Mouse (Mus musculus) intestine, postnatal 0 days (tissue): ENCODE measurements around the gene Hnf4a. TPM values are rescaled to one million over a fixed set of nuclear protein-coding genes. Genes with fewer than 3 reads are reported as not detected.

ENCODE experiments used
- ATAC-seq: fragments of 200-750 bp; cut with Nextera tagmentation; 2 replicates; pipeline ENCODE4 v1.8.0; 2017; ENCODE audit warnings: mild to moderate bottlenecking, moderate TSS enrichment, moderate library complexity
- H3K27ac ChIP-seq: fragments of 300-500 bp; sonication (generic); 2 replicates; pipeline ENCODE4 v1.5.1; 2014; ENCODE audit warnings: mild to moderate bottlenecking, low read depth, low read length, moderate library complexity
- H3K27me3 ChIP-seq: fragments of 300-500 bp; sonication (generic); replicated peaks from 2 replicates; pipeline ENCODE4 v1.6.1; 2014; ENCODE audit warnings: low read length, mixed read lengths; ENCODE audit not compliant: control insufficient read depth, insufficient read depth
- H3K36me3 ChIP-seq: fragments of 300-500 bp; sonication (generic); 2 replicates; pipeline ENCODE4 v1.6.1; 2014; ENCODE audit warnings: mild to moderate bottlenecking, moderate library complexity; ENCODE audit not compliant: control insufficient read depth, insufficient read depth
- H3K4me1 ChIP-seq: fragments of 300-500 bp; sonication (generic); replicated peaks from 2 replicates; pipeline ENCODE4 v1.6.1; 2014; ENCODE audit warnings: antibody characterized with exemption, low read length, mixed read lengths; ENCODE audit not compliant: control insufficient read depth, insufficient read depth
- H3K4me2 ChIP-seq: fragments of 300-500 bp; sonication (generic); replicated peaks from 2 replicates; pipeline ENCODE4 v1.6.1; 2014; ENCODE audit warnings: low read depth, mild to moderate bottlenecking, moderate library complexity
- H3K4me3 ChIP-seq: fragments of 300-500 bp; sonication (generic); 2 replicates; pipeline ENCODE4 v1.5.1; 2014; ENCODE audit warnings: low read depth, low read length
- H3K9ac ChIP-seq: fragments of 300-500 bp; sonication (generic); 2 replicates; pipeline ENCODE4 v1.6.1; 2014; ENCODE audit warnings: mild to moderate bottlenecking, low read depth, low read length
- H3K9me3 ChIP-seq: fragments of 300-500 bp; sonication (generic); 2 replicates; pipeline ENCODE4 v1.6.1; 2016; ENCODE audit warnings: mixed run types; ENCODE audit not compliant: control insufficient read depth
- CTCF ChIP-seq: sonication (generic); IDR thresholded peaks from 2 replicates; pipeline ENCODE4 v1.5.1; 2016; ENCODE audit warnings: low read depth, mild to moderate bottlenecking, control low read depth, antibody characterized with exemption, moderate library complexity
- WGBS: fragments of 180-500 bp; shearing (Covaris S2); extraction: QIAGEN DNeasy Blood & Tissue Kit; methylation state at CpG from one replicate; pipeline ENCODE4 v1.1.7; 2014; 5-methylcytosine and 5-hydroxymethylcytosine counted together
- polyA plus RNA-seq: library from polyadenylated mRNA; unstranded; fragments of >200 nt; fragmentation: Nextera tagmentation; extraction: Ambion mirVana; gene quantifications from 2 replicates; pipeline ENCODE4 v1.2.1, GENCODE M21; 2015

Hnf4a gene
- polyA plus RNA-seq, 1 experiment from 2014 or later, result 50.8 TPM

DNA sequence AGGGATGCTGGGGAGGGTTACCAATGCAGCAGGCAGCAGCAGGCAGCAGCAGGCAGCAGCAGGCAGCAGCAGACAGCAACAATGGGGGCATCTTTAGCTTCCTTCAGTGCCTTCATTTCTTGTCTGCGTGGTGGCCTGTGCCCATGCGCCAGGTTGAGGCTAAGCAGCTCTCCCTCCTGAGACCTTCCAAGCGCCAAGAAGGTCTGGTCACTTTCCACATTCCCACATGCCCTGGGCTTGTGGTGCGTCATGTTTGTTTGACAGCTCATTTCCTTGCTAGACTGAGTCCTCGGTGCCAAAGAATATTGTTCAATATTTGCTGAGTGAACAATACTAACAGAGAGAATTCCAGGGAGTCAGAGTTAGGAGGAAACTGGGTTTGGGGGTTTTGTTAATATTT is 12.6 kb upstream of the Hnf4a start:
- Histone ChIP-seq H3K4me1 (no peaks in the 10 kb centered on the region), H3K4me2 (no peak overlapping the region), H3K27ac (no peak overlapping the region), H3K9me3 (no peaks in the 10 kb centered on the region), H3K27me3 (no peaks in the 10 kb centered on the region), H3K9ac (no peak overlapping the region), H3K4me3 (no peak overlapping the region), H3K36me3 (no peaks in the 10 kb centered on the region; the same call in 1 of the 2 replicates)
- no peak for TF ChIP-seq CTCF
- 19% methylated on average over 5 of the region's 5 CpGs for WGBS
- ATAC-seq, result no peak

DNA sequence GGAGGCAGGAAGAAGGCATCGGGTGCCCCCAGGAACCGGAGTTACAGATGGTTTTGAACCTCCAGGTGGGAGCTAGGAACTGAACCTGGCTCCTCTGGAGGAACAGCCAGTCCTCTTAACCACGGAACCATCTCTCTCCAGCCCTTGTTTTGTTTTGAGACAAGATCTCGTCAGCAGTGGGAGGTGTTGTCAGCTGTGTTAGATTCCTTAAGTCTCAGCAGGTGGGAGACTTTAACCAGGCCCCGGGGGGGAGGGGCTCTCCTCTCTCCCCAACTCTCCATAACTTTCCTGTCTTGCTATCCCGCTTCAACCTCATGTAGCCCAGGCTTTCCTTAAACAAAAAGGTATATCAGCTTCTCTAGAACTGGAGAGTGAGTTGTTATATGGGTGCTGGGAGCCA is 12.2 kb upstream of the Hnf4a start:
- no peaks in the 10 kb centered on the region for H3K27me3 ChIP-seq
- no peak overlapping the region for H3K9ac ChIP-seq
- ATAC-seq, result no peak
- no peaks in the 10 kb centered on the region for H3K4me1 ChIP-seq
- no peaks in the 10 kb centered on the region; the same call in 1 of the 2 replicates for H3K36me3 ChIP-seq
- H3K9me3 ChIP-seq, result no peaks in the 10 kb centered on the region
- WGBS, result 39% methylated on average over 6 of the region's 6 CpGs
- H3K4me2 ChIP-seq, result no peak overlapping the region
- no peak overlapping the region for H3K27ac ChIP-seq
- H3K4me3 ChIP-seq, result no peak overlapping the region
- TF ChIP-seq CTCF, result no peak

DNA sequence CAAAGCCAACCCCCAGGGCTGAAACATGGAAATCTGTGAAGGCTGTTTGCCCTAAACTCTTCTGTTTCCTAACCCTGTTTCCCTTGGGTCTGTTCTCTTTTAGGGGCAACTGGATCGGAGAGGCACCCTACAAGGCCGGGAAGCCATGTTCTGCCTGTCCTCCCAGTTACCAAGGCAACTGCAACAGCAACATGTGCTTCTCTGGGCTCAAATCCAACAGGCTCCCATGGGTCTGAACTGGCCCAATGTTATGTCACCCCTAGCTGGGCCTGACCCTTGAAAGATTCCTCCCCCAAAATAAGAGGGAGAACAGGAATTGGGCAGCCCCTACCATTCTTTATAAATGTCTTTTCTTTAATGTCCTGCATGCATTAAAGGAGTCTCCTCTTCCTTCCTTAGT is 4.4 kb upstream of the Hnf4a start:
- Histone ChIP-seq H3K27ac (no peak overlapping the region), H3K4me1 (no peaks in the 10 kb centered on the region; the same call in 1 of the 2 replicates), H3K9ac (no peak overlapping the region), H3K27me3 (no peaks in the 10 kb centered on the region), H3K4me2 (no peak overlapping the region), H3K36me3 (no peaks in the 10 kb centered on the region; the same call in 1 of the 2 replicates), H3K4me3 (no peak overlapping the region), H3K9me3 (no peaks in the 10 kb centered on the region)
- no peak for ATAC-seq
- WGBS, result 83% methylated on average over 2 of the region's 2 CpGs
- no peak for TF ChIP-seq CTCF

DNA sequence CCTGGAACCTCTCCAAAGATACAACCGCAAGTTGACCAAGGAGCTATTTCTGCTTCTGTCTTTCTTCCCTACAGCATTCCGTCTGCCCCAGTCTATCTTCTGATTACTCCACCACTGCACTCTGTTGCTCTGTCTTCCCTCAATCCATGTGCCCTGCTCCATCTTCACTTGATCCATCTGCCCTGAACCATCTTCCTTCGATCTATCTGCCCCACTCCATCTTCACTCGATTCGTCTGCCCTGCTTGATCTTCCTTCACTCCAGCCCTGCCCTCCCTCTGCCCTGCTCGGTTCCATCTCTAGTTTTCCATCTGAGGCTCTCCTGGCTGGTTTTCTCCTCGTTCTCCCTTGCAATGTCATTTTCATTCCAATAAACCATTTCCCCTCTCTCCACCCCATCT is 3.4 kb upstream of the Hnf4a start:
- Histone ChIP-seq H3K4me1 (no peaks in the 10 kb centered on the region; the same call in 1 of the 2 replicates), H3K9me3 (no peaks in the 10 kb centered on the region), H3K4me2 (peak overlapping the region; percentile 17; the same call in 1 of the 2 replicates), H3K27me3 (no peaks in the 10 kb centered on the region), H3K36me3 (no peaks in the 10 kb centered on the region; the same call in 1 of the 2 replicates), H3K4me3 (no peak overlapping the region), H3K9ac (no peak overlapping the region), H3K27ac (no peak overlapping the region)
- ATAC-seq, result peak; percentile 34
- 46% methylated on average over 7 of the region's 7 CpGs for WGBS
- TF ChIP-seq CTCF, result no peak

DNA sequence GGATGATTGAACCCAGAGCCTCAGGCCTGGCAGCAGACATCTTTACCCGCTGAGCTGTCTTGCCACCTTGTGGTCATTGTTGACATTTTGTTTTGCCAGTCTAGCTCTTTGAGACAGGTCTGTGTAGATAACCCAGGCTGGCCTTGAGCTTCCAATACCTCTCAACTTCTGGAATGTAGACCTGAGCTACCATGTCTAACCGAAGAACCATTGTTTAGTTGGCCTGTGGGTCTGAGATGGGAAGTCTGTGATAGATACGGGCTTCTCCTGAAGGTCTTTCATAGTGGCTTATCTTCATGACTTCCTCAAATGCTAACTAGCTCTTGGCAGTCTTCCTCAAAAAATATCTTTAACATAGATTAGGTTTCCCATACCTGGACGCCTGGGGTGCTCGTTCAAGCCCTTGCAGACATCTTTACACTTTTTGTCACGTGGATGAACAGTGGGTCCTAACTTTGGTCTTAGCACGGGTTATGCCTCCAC is 19.2 kb downstream of the Hnf4a start:
- no peak for ATAC-seq

DNA sequence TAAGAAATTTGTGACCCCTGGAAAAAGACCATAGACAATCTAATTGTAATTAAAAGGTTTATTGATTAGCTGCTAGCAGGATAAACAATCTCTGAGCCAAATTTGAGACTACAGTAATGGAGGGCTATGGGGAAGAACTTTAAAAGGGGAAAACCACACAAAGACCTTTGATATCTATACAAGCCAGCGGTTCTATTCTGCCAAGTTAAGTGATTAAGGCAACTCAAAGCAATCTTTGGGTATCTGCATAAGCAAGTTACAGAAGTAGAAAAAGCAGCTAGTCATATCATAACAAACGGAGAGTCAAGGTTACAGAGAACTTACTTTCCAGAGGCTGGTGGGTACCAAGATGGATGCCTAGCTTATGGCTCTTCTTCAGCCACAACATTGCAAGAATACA is 20.9 kb downstream of the Hnf4a start:
- no peak overlapping the region for H3K4me3 ChIP-seq
- H3K36me3 ChIP-seq, result peaks cover 5% of the 10 kb centered on the region; the same call in 1 of the 2 replicates
- no peaks in the 10 kb centered on the region for H3K27me3 ChIP-seq
- no peaks in the 10 kb centered on the region for H3K9me3 ChIP-seq
- no peak for TF ChIP-seq CTCF
- 0 out of 2 replicates have a peak, but pooled peaks cover 2% of the 10 kb centered on the region for H3K4me1 ChIP-seq
- no peak overlapping the region for H3K9ac ChIP-seq
- H3K27ac ChIP-seq, result no peak overlapping the region
- ATAC-seq, result no peak
- WGBS, result 72% methylated on average over 2 of the region's 2 CpGs
- no peak overlapping the region for H3K4me2 ChIP-seq

More for the DNA sequence above, 19.2 kb downstream of the Hnf4a start:
- no peaks in the 10 kb centered on the region for H3K36me3 ChIP-seq
- H3K4me1 ChIP-seq, result 0 out of 2 replicates have a peak, but pooled peaks cover 2% of the 10 kb centered on the region
- H3K4me2 ChIP-seq, result no peak overlapping the region
- H3K9ac ChIP-seq, result no peak overlapping the region
- no peak overlapping the region for H3K4me3 ChIP-seq
- TF ChIP-seq CTCF, result peak; percentile 58
- H3K27me3 ChIP-seq, result no peaks in the 10 kb centered on the region
- WGBS, result 79% methylated on average over 7 of the region's 7 CpGs
- no peaks in the 10 kb centered on the region for H3K9me3 ChIP-seq
- no peak overlapping the region for H3K27ac ChIP-seq

DNA sequence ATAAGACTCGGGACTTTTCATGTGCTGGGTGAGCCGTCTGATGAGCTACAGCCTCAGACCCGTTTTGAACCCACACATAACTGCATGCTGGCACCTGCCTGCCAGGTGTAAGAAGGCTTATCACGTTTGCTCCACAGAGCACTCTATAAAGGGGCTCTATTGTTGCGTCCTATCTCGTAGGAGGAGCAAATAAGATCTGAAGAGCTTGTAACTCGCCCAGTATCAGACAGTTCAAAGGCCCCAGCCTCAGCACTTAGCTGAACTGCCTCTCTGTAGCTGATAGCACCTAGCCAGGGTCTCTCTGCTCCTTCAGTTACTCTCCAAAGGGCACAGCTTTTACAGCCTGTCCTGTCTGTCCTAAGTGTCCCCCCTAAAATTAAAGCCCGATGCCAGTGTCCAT is 23.8 kb downstream of the Hnf4a start:
- H3K9me3 ChIP-seq, result no peaks in the 10 kb centered on the region
- ATAC-seq, result peak; percentile 69
- TF ChIP-seq CTCF, result no peak

More for the DNA sequence above, 23.8 kb downstream of the Hnf4a start:
- Histone ChIP-seq H3K4me3 (no peak overlapping the region), H3K4me2 (no peak overlapping the region), H3K27ac (peak overlapping the region; percentile 43; the same call in 1 of the 2 replicates), H3K4me1 (peaks cover 5% of the 10 kb centered on the region; the same call in 1 of the 2 replicates), H3K9ac (no peak overlapping the region), H3K27me3 (no peaks in the 10 kb centered on the region), H3K36me3 (peaks cover 7% of the 10 kb centered on the region; the same call in 1 of the 2 replicates)
- WGBS, result 24% methylated on average over 8 of the region's 8 CpGs
